Mouse (Mus musculus) liver, embryonic 11.5 days (tissue): ENCODE data around the gene Tex2. TPM values are rescaled to one million over a fixed set of nuclear protein-coding genes. Genes with fewer than 3 reads are reported as not detected.

ENCODE experiments used
- ATAC-seq: fragments of 200-750 bp; cut with Nextera tagmentation; replicated peaks from 2 replicates; pipeline ENCODE4 v1.8.0; 2017; ENCODE audit warnings: moderate number of reproducible peaks, mild to moderate bottlenecking, moderate TSS enrichment, moderate library complexity; ENCODE audit not compliant: low FRiP score
- DNase-seq: peaks from one replicate; pipeline ENCODE4 v3.0.0-alpha.2; 2017; ENCODE audit warnings: low spot score
- H3K27ac ChIP-seq: fragments of 300-500 bp; sonication (generic); 2 replicates; pipeline ENCODE4 v1.5.1; 2014; ENCODE audit warnings: mild to moderate bottlenecking, low read depth, low read length, control low read depth
- H3K27me3 ChIP-seq: fragments of 300-500 bp; sonication (generic); replicated peaks from 2 replicates; pipeline ENCODE4 v1.6.1; 2014; ENCODE audit warnings: low read length, mixed read lengths; ENCODE audit not compliant: control insufficient read depth, insufficient read depth
- H3K36me3 ChIP-seq: fragments of 300-500 bp; sonication (generic); 2 replicates; pipeline ENCODE4 v1.6.1; 2014; ENCODE audit warnings: mild to moderate bottlenecking, low read length, moderate library complexity, mixed read lengths; ENCODE audit not compliant: control insufficient read depth, insufficient read depth
- H3K4me1 ChIP-seq: fragments of 300-500 bp; sonication (generic); replicated peaks from 2 replicates; pipeline ENCODE4 v1.6.1; 2014; ENCODE audit warnings: low read length, mixed read lengths; ENCODE audit not compliant: control insufficient read depth, insufficient read depth
- H3K4me2 ChIP-seq: fragments of 300-500 bp; sonication (generic); 2 replicates; pipeline ENCODE4 v1.6.1; 2014; ENCODE audit warnings: mild to moderate bottlenecking, control low read depth, moderate library complexity
- H3K4me3 ChIP-seq: fragments of 300-500 bp; sonication (generic); 2 replicates; pipeline ENCODE4 v1.5.1; 2014; ENCODE audit warnings: low read depth, low read length, control low read depth
- H3K9ac ChIP-seq: fragments of 300-500 bp; sonication (generic); 2 replicates; pipeline ENCODE4 v1.6.1; 2014; ENCODE audit warnings: low read depth, low read length, control low read depth
- H3K9me3 ChIP-seq: fragments of 300-500 bp; sonication (generic); 2 replicates; pipeline ENCODE4 v1.6.1; 2016; ENCODE audit warnings: low read length, inconsistent platforms, mixed read lengths; ENCODE audit not compliant: control insufficient read depth
- WGBS: fragments of 180-500 bp; shearing (Covaris S2); extraction: QIAGEN DNeasy Blood & Tissue Kit; methylation state at CpG from one replicate; pipeline ENCODE4 v1.1.7; 2014; 5-methylcytosine and 5-hydroxymethylcytosine counted together
- polyA plus RNA-seq: library from polyadenylated mRNA; unstranded; fragments of >200 nt; fragmentation: Nextera tagmentation; extraction: Ambion mirVana; gene quantifications from 2 replicates; pipeline ENCODE4 v1.2.1, GENCODE M21; 2014

The Tex2 gene
- polyA plus RNA-seq, 1 experiment from 2014 or later = 13.4 TPM

DNA sequence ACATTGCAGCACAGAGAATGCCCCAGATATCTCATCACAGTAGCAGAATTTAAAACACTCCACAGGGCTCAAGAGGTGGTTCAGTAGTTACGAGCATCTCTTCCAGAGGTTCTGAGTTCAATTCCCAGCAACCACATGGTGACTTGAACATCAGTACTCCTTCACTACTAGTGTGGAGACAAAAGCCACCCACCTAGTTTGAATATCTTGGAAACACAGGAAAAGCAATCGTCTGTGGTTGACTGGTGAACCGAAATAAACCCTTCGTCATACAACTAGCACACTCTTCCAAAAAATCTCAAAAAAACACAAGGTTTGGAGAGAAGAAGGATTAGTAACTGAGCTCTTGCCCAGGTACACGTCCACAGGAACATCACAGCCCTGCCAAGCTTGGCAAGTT lies 149.4 kb downstream of the Tex2 start:
- 60% methylated on average over 5 of the region's 5 CpGs for WGBS
- H3K4me2 ChIP-seq = no peak overlapping the region
- H3K9me3 ChIP-seq = no peaks in the 10 kb centered on the region
- no peaks in the 10 kb centered on the region for H3K36me3 ChIP-seq
- H3K9ac ChIP-seq = no peak overlapping the region
- DNase-seq = no peak
- ATAC-seq = no peak
- H3K4me3 ChIP-seq = no peak overlapping the region
- H3K27me3 ChIP-seq = no peaks in the 10 kb centered on the region
- H3K4me1 ChIP-seq = peaks cover 27% of the 10 kb centered on the region
- no peak overlapping the region for H3K27ac ChIP-seq

DNA sequence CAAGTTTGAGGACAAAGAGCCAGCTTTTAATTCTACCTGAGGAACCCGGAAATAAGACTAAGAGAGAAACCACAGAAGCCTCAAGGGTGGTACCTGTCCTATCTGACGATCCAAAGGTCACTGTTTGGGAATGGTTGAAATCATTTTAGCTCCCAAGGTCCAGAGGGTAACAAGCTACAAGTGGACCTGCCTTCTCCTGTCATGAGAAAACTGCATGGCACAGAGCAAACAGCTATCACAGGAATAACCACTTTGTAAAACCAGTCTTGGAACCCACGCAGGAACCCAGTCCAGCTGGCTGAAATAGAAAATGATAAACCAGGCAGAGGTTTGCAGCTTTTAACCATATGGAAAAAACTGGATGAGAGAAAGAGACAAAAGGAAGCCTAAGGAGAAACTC lies 150.9 kb downstream of the Tex2 start:
- no peak for ATAC-seq

DNA sequence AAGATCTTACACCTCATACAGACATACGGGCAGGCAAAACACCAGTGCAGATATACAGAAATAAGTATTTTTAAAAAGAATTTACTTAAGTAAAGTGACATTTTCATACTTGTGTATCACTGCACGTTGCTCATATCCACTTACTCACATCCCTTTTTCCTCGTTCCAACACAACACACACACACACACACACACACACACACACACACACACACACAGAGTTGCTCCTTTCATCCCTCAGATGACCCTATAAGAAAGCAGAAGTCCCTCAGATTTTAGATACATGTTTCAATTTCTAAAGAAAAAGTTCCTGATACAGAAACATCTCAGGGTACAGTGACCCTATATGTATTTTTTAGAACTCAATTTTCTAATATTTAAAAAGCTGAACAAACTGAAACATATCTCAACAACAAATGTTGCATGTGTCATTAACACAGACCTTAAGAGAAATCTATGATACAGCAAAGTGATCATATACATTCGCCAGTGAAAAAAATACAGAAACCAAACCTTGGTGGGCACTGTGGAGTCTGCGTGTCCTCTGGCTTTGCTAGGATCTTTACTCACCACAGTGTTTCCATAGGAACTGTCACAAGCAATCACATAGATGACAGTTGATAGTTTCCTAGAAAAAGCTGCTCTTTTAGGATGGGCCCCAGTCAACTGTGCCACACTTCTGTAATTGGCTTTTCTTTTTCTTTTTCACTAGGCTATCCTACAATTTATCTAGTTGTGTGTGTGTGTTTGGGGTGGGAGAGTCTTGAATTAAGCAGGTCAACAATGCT lies 151.9 kb downstream of the Tex2 start:
- H3K9ac ChIP-seq = no peak overlapping the region
- H3K27me3 ChIP-seq = no peaks in the 10 kb centered on the region
- H3K9me3 ChIP-seq = no peaks in the 10 kb centered on the region
- H3K27ac ChIP-seq = no peak overlapping the region
- ATAC-seq = no peak
- DNase-seq = no peak
- no peak overlapping the region for H3K4me3 ChIP-seq
- 60% methylated on average over 5 of the region's 5 CpGs for WGBS
- H3K4me2 ChIP-seq = no peak overlapping the region
- no peaks in the 10 kb centered on the region for H3K36me3 ChIP-seq
- peaks cover 21% of the 10 kb centered on the region for H3K4me1 ChIP-seq

More for the DNA sequence above, 150.9 kb downstream of the Tex2 start:
- Histone ChIP-seq H3K27me3 (no peaks in the 10 kb centered on the region), H3K36me3 (no peaks in the 10 kb centered on the region), H3K4me3 (no peak overlapping the region), H3K4me1 (peaks cover 22% of the 10 kb centered on the region), H3K9ac (no peak overlapping the region), H3K9me3 (no peaks in the 10 kb centered on the region), H3K4me2 (no peak overlapping the region), H3K27ac (no peak overlapping the region)
- 39% methylated on average over 3 of the region's 3 CpGs for WGBS
- no peak for DNase-seq

DNA sequence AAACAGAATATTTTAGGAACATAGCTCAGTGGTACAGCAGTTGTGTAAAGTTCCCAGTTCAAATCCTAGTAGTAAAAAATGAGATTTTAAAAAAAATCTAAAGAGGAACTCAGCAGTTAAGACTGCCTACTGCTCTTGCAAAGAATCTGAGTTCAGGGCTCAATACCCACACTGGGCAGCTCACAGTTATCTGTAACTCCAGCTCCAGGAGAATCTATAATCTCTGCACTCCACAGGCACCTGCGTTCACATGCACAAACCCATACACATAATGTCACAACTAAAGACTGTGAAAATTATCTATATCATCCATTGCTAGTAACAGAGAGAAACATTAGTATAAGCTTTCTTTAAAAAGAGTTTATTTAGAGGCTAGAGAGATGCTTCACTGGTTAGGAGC lies 152.6 kb downstream of the Tex2 start:
- 71% methylated on average over 1 of the region's 1 CpGs for WGBS
- Histone ChIP-seq H3K4me1 (peaks cover 19% of the 10 kb centered on the region), H3K4me2 (no peak overlapping the region), H3K36me3 (no peaks in the 10 kb centered on the region), H3K4me3 (no peak overlapping the region), H3K27me3 (no peaks in the 10 kb centered on the region), H3K9me3 (no peaks in the 10 kb centered on the region), H3K9ac (no peak overlapping the region), H3K27ac (no peak overlapping the region)
- DNase-seq (no peak), ATAC-seq (no peak)

DNA sequence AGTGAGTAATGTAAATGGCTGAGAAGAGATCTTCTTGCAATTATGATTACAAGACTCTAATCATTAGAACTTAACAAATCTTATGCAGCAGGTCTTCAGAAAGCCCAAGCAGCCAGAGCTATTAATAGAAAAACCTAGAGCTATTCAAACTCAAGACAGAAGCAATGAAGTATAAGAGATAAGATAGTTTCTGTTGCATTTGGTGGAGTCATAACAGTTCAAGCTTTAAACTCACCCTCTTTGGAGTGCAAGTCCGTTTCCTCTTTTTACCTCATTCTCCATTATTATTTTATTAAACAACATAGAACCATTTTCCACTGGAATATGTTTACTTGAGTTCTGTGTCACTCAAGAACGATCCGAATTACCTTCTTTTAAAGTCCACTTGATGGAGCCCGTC lies 154.7 kb downstream of the Tex2 start:
- no peak overlapping the region for H3K27ac ChIP-seq
- H3K4me3 ChIP-seq = no peak overlapping the region
- 84% methylated on average over 4 of the region's 4 CpGs for WGBS
- H3K9ac ChIP-seq = no peak overlapping the region
- 0 out of 2 replicates have a peak, but pooled peaks cover 2% of the 10 kb centered on the region for H3K36me3 ChIP-seq
- no peaks in the 10 kb centered on the region for H3K27me3 ChIP-seq
- H3K4me2 ChIP-seq = no peak overlapping the region
- ATAC-seq (no peak), DNase-seq (no peak)
- no peaks in the 10 kb centered on the region for H3K9me3 ChIP-seq
- peaks cover 17% of the 10 kb centered on the region for H3K4me1 ChIP-seq

Other genes with a start within 250 kb of the Tex2 start
- gene Prr29, start 248.0 kb downstream of the Tex2 start, polyA plus RNA-seq = not detected in 2 replicates
- 36.2 and 41.6 TPM in 2 replicates for gene Icam2, start 225.3 kb downstream of the Tex2 start, polyA plus RNA-seq
- gene Ern1, start 125.6 kb downstream of the Tex2 start, polyA plus RNA-seq = 6.3 and 7.5 TPM in 2 replicates
- 17.8 and 18.0 TPM in 2 replicates for gene Pecam1, start 137.2 kb upstream of the Tex2 start, polyA plus RNA-seq
- 2.3 and 2.4 TPM in 2 replicates for gene Milr1, start 137.8 kb upstream of the Tex2 start, polyA plus RNA-seq
- 9.3 and 10.9 TPM in 2 replicates for gene Polg2, start 166.1 kb upstream of the Tex2 start, polyA plus RNA-seq
- 288 and 310 TPM in 2 replicates for gene Ddx5, start 175.8 kb upstream of the Tex2 start, polyA plus RNA-seq
- 18.6 and 21.1 TPM in 2 replicates for gene Cep95, start 175.8 kb upstream of the Tex2 start, polyA plus RNA-seq